In genomic region chr11:50850989-50851601, GRCm38 (mm10) we compare ENCODE assay signal across 8 mouse cellular contexts. TPM values are rescaled to one million over a fixed set of nuclear protein-coding genes. Genes with fewer than 3 reads are reported as not detected.
DNase-seq lines count a peak whose midpoint lies in the region; ATAC-seq and TF ChIP-seq lines count a peak whose summit lies in the region.

No protein-coding gene starts in this region.

- under 1% methylated on average over 68 of the region's 72 CpGs for WGBS in spleen, adult 2 months
- WGBS in hindbrain, embryonic 10.5 days, result under 1% methylated on average over 72 of the region's 72 CpGs
- WGBS in liver, embryonic 14.5 days (ENCODE audit: insufficient replicate concordance), result under 1% methylated on average over 63 of the region's 72 CpGs
- WGBS in stomach, embryonic 14.5 days, result under 1% methylated on average over 63 of the region's 72 CpGs

- H3K27ac ChIP-seq in spleen, adult 2 months (ENCODE audit: insufficient read depth, low read length), result no peak overlapping the region
- no peak overlapping the region for H3K27ac ChIP-seq in hindbrain, embryonic 10.5 days
- no peak overlapping the region for H3K27ac ChIP-seq in liver, embryonic 14.5 days
- no peak overlapping the region for H3K27ac ChIP-seq in stomach, embryonic 14.5 days (ENCODE audit: low read length)

- peak; percentile 37 for DNase-seq in adrenal gland, adult 2 months
- no peak for DNase-seq in adrenal gland, adult 8-10 months
- peak in 1 of 2 experiments; percentile 34 for DNase-seq in spleen, adult 2 months (ENCODE audit: low read depth in 1 of 2, low spot score in 2 of 2)
- DNase-seq in spleen, postnatal 10 days (ENCODE audit: low spot score in 2 of 2), result no peak
- DNase-seq in hindbrain, embryonic 10.5 days (ENCODE audit: low spot score), result peak; percentile 41
- DNase-seq in liver, embryonic 14.5 days (ENCODE audit: low read depth in 3 of 3, low spot score in 3 of 3), result no peak
- DNase-seq in cerebellum, adult 8-10 months, result no peak

- H3K27me3 ChIP-seq in spleen, adult 2 months (ENCODE audit: control insufficient read depth, insufficient read depth, low read length), result peaks cover 3% of the 10 kb centered on the region; the same call in 1 of the 2 replicates
- H3K27me3 ChIP-seq in hindbrain, embryonic 10.5 days (ENCODE audit: insufficient read depth, poor library complexity, severe bottlenecking), result peaks cover 70% of the 10 kb centered on the region
- H3K27me3 ChIP-seq in liver, embryonic 14.5 days (ENCODE audit: control insufficient read depth, insufficient read depth, low read length), result peaks cover 43% of the 10 kb centered on the region
- H3K27me3 ChIP-seq in stomach, embryonic 14.5 days (ENCODE audit: control insufficient read depth, insufficient read depth, low read length), result peaks cover 33% of the 10 kb centered on the region

- H3K4me3 ChIP-seq in spleen, adult 2 months (ENCODE audit: extremely low read depth, insufficient read depth, insufficient read length), result peak overlapping the region; percentile 54; the same call in 1 of the 2 replicates
- peak overlapping the region; percentile 60 for H3K4me3 ChIP-seq in hindbrain, embryonic 10.5 days
- peak overlapping the region in 1 of 2 experiments; percentile 23; a peak in 1 of 4 replicates for H3K4me3 ChIP-seq in liver, embryonic 14.5 days (ENCODE audit: insufficient read depth in 1 of 2, low read depth in 2 of 2, low read length in 2 of 2)
- peak overlapping the region; percentile 39 for H3K4me3 ChIP-seq in stomach, embryonic 14.5 days (ENCODE audit: low read depth, low read length)

- peak overlapping the region; percentile 33 for H3K4me2 ChIP-seq in liver, embryonic 14.5 days (ENCODE audit: low read depth)
- H3K4me2 ChIP-seq in stomach, embryonic 14.5 days (replicated peaks; ENCODE audit: low read depth, low read length), result peak overlapping the region; percentile 80

- TF ChIP-seq CTCF in spleen, adult 2 months (IDR thresholded peaks at IDR 0.05; ENCODE audit: extremely low read depth, insufficient read depth, insufficient read length, insufficient replicate concordance), result no peak
- TF ChIP-seq CTCF in liver, embryonic 14.5 days (IDR thresholded peaks at IDR 0.05; ENCODE audit: low read depth), result no peak

- peaks cover 11% of the 10 kb centered on the region for H3K4me1 ChIP-seq in spleen, adult 2 months (ENCODE audit: control insufficient read depth, insufficient read depth, insufficient read length)
- peaks cover 27% of the 10 kb centered on the region for H3K4me1 ChIP-seq in hindbrain, embryonic 10.5 days (replicated peaks)
- H3K4me1 ChIP-seq in liver, embryonic 14.5 days (replicated peaks; ENCODE audit: control insufficient read depth in 2 of 2, insufficient read depth in 2 of 2, low read length in 1 of 2), result no peaks in the 10 kb centered on the region
- H3K4me1 ChIP-seq in stomach, embryonic 14.5 days (ENCODE audit: control insufficient read depth, insufficient read depth, low read length), result peaks cover 6% of the 10 kb centered on the region

- no peaks in the 10 kb centered on the region for H3K36me3 ChIP-seq in spleen, adult 2 months (ENCODE audit: control insufficient read depth, insufficient read depth, low read length)
- no peaks in the 10 kb centered on the region for H3K36me3 ChIP-seq in hindbrain, embryonic 10.5 days
- no peaks in the 10 kb centered on the region for H3K36me3 ChIP-seq in liver, embryonic 14.5 days (replicated peaks; ENCODE audit: control insufficient read depth, insufficient read depth, low read depth)
- H3K36me3 ChIP-seq in stomach, embryonic 14.5 days (ENCODE audit: control insufficient read depth, insufficient read depth, low read length), result no peaks in the 10 kb centered on the region

- H3K9ac ChIP-seq in liver, embryonic 14.5 days (replicated peaks), result no peak overlapping the region
- 0 out of 2 replicates have a peak overlapping the region, but pooled peaks have one; percentile 18 for H3K9ac ChIP-seq in stomach, embryonic 14.5 days (replicated peaks; ENCODE audit: low read depth, low read length)

- TF ChIP-seq EP300 in liver, embryonic 14.5 days (IDR thresholded peaks at IDR 0.05; ENCODE audit: low read depth), result no peak

- no peak for TF ChIP-seq POLR2A in spleen, adult 2 months (IDR thresholded peaks at IDR 0.05; ENCODE audit: low read depth, low read length)

- ATAC-seq in liver, embryonic 14.5 days (ENCODE audit: insufficient read depth), result no peak
- ATAC-seq in stomach, embryonic 14.5 days (ENCODE audit: insufficient number of reproducible peaks, insufficient read depth, low FRiP score, low read depth), result no peak

- peaks cover 7% of the 10 kb centered on the region; the same call in 1 of the 2 replicates for H3K9me3 ChIP-seq in hindbrain, embryonic 10.5 days
- H3K9me3 ChIP-seq in liver, embryonic 14.5 days (ENCODE audit: control insufficient read depth, low read length), result no peaks in the 10 kb centered on the region
- no peaks in the 10 kb centered on the region for H3K9me3 ChIP-seq in stomach, embryonic 14.5 days (ENCODE audit: control insufficient read depth, low read depth, low read length)

RNA-seq across cellular contexts. Expression of gene Grm6, which starts 0.6 kb away (rescaled TPM):
- not detected for total RNA-seq in adrenal gland, adult 2 months (2021)
- polyA plus RNA-seq in adrenal gland, adult 2 months (2012; rRNA removed), result not detected in 2 replicates
- total RNA-seq in adrenal gland, adult 8-10 months (2022), result not detected
- polyA plus RNA-seq in spleen, adult 2 months (2012; rRNA removed), result 1.9 and 2.2 TPM in 2 replicates
- polyA plus RNA-seq in hindbrain, embryonic 10.5 days (2016; fragmentation: Nextera tagmentation; extraction: Ambion mirVana), result not detected in 2 replicates
- polyA plus RNA-seq in liver, embryonic 14.5 days (2012; rRNA removed), result 0.10 and 0.15 TPM in 2 replicates
- polyA plus RNA-seq in liver, embryonic 14.5 days (2014; fragmentation: Nextera tagmentation; extraction: Ambion mirVana), result 0.04 TPM in 1 of 2 replicates, not detected in the other
- not detected in 2 replicates for polyA plus RNA-seq in stomach, embryonic 14.5 days (2014; fragmentation: Nextera tagmentation; extraction: Ambion mirVana)

RNA-seq across cellular contexts. Expression of gene Zfp879, which starts 9.7 kb away (rescaled TPM):
- total RNA-seq in adrenal gland, adult 2 months (2021), result under 1 TPM; 0.69 to 0.93 TPM
- polyA plus RNA-seq in adrenal gland, adult 2 months (2012; rRNA removed), result 0.03 and 0.10 TPM in 2 replicates
- total RNA-seq in adrenal gland, adult 8-10 months (2022), result 1 to 10 TPM; 1.0 to 1.5 (median 1.2) TPM
- 0.08 TPM in 1 of 2 replicates, not detected in the other for polyA plus RNA-seq in spleen, adult 2 months (2012; rRNA removed)
- polyA plus RNA-seq in hindbrain, embryonic 10.5 days (2016; fragmentation: Nextera tagmentation; extraction: Ambion mirVana), result 0.45 and 0.94 TPM in 2 replicates
- polyA plus RNA-seq in liver, embryonic 14.5 days (2012; rRNA removed), result 0.04 and 0.08 TPM in 2 replicates
- 0.04 and 0.13 TPM in 2 replicates for polyA plus RNA-seq in liver, embryonic 14.5 days (2014; fragmentation: Nextera tagmentation; extraction: Ambion mirVana)
- polyA plus RNA-seq in stomach, embryonic 14.5 days (2014; fragmentation: Nextera tagmentation; extraction: Ambion mirVana), result 0.65 and 1.0 TPM in 2 replicates

RNA-seq across cellular contexts. Expression of gene Zfp354c, which starts 23.6 kb away (rescaled TPM):
- 1 to 10 TPM; 2.6 to 6.1 TPM for total RNA-seq in adrenal gland, adult 2 months (2021)
- 0.40 and 0.62 TPM in 2 replicates for polyA plus RNA-seq in adrenal gland, adult 2 months (2012; rRNA removed)
- total RNA-seq in adrenal gland, adult 8-10 months (2022), result 1 to 10 TPM; 5.7 to 9.9 (median 7.6) TPM
- 0.76 and 1.2 TPM in 2 replicates for polyA plus RNA-seq in spleen, adult 2 months (2012; rRNA removed)
- 24.6 and 28.6 TPM in 2 replicates for polyA plus RNA-seq in hindbrain, embryonic 10.5 days (2016; fragmentation: Nextera tagmentation; extraction: Ambion mirVana)
- 0.26 and 0.42 TPM in 2 replicates for polyA plus RNA-seq in liver, embryonic 14.5 days (2012; rRNA removed)
- 0.65 and 0.69 TPM in 2 replicates for polyA plus RNA-seq in liver, embryonic 14.5 days (2014; fragmentation: Nextera tagmentation; extraction: Ambion mirVana)
- polyA plus RNA-seq in stomach, embryonic 14.5 days (2014; fragmentation: Nextera tagmentation; extraction: Ambion mirVana), result 38.0 and 40.9 TPM in 2 replicates

RNA-seq across cellular contexts. Expression of gene Zfp454, which starts 36.4 kb away (rescaled TPM):
- 1 to 10 TPM; 2.6 to 4.9 TPM for total RNA-seq in adrenal gland, adult 2 months (2021)
- 0.11 and 0.32 TPM in 2 replicates for polyA plus RNA-seq in adrenal gland, adult 2 months (2012; rRNA removed)
- 1 to 10 TPM; 4.0 to 6.1 (median 4.8) TPM for total RNA-seq in adrenal gland, adult 8-10 months (2022)
- polyA plus RNA-seq in spleen, adult 2 months (2012; rRNA removed), result 0.06 TPM in 1 of 2 replicates, not detected in the other
- polyA plus RNA-seq in hindbrain, embryonic 10.5 days (2016; fragmentation: Nextera tagmentation; extraction: Ambion mirVana), result 11.9 and 12.8 TPM in 2 replicates
- 0.16 and 0.26 TPM in 2 replicates for polyA plus RNA-seq in liver, embryonic 14.5 days (2012; rRNA removed)
- 0.22 and 0.38 TPM in 2 replicates for polyA plus RNA-seq in liver, embryonic 14.5 days (2014; fragmentation: Nextera tagmentation; extraction: Ambion mirVana)
- 8.4 and 9.9 TPM in 2 replicates for polyA plus RNA-seq in stomach, embryonic 14.5 days (2014; fragmentation: Nextera tagmentation; extraction: Ambion mirVana)

Comparison
In these comparisons a context has a peak if more than half of its experiments do, and no peak if none do; other contexts are left out.
1. DNase-seq: peak in adrenal gland, adult 2 months (single experiment) and hindbrain, embryonic 10.5 days (single experiment); none in adrenal gland, adult 8-10 months (single experiment), spleen, postnatal 10 days (0 of 2), liver, embryonic 14.5 days (0 of 3) and cerebellum, adult 8-10 months (single experiment).
2. RNA of gene Zfp354c, which starts 23.6 kb away (polyA plus RNA-seq): 38.0 to 40.9 TPM in stomach, embryonic 14.5 days and 24.6 to 28.6 TPM in hindbrain, embryonic 10.5 days; 0.76 to 1.2 TPM in spleen, adult 2 months, 0.26 to 0.69 TPM in liver, embryonic 14.5 days and 0.40 to 0.62 TPM in adrenal gland, adult 2 months; every median in the first group is over 10 times any median in the second.